Mouse (Mus musculus) forebrain, embryonic 15.5 days (tissue): ENCODE measurements around the gene Bco2. TPM values are rescaled to one million over a fixed set of nuclear protein-coding genes. Genes with fewer than 3 reads are reported as not detected.
A peak's percentile ranks its signal among the peaks of the same experiment; 100 is the strongest.

ENCODE experiments used
- ATAC-seq: fragments of 200-750 bp; cut with Nextera tagmentation; replicated peaks from 2 replicates; pipeline ENCODE4 v1.8.0; 2017; ENCODE audit warnings: mild to moderate bottlenecking, moderate TSS enrichment, moderate library complexity
- H3K27ac ChIP-seq: fragments of 300-500 bp; sonication (generic); replicated peaks from 2 replicates; pipeline ENCODE4 v1.5.1; 2015; ENCODE audit warnings: mild to moderate bottlenecking, inconsistent platforms
- H3K27me3 ChIP-seq: fragments of 300-500 bp; sonication (generic); 2 replicates; pipeline ENCODE4 v1.6.1; 2015; ENCODE audit warnings: inconsistent platforms
- H3K36me3 ChIP-seq: fragments of 300-500 bp; sonication (generic); 2 replicates; pipeline ENCODE4 v1.6.1; 2015; ENCODE audit warnings: mild to moderate bottlenecking, inconsistent platforms
- H3K4me1 ChIP-seq: fragments of 300-500 bp; sonication (generic); 2 replicates; pipeline ENCODE4 v1.6.1; 2015; ENCODE audit warnings: inconsistent platforms
- H3K4me2 ChIP-seq: fragments of 300-500 bp; sonication (generic); replicated peaks from 2 replicates; pipeline ENCODE4 v1.6.1; 2015; ENCODE audit warnings: mild to moderate bottlenecking, inconsistent platforms
- H3K4me3 ChIP-seq: fragments of 300-500 bp; sonication (generic); 2 replicates; pipeline ENCODE4 v1.5.1; 2015; ENCODE audit warnings: mild to moderate bottlenecking, inconsistent platforms
- H3K9ac ChIP-seq: fragments of 300-500 bp; sonication (generic); replicated peaks from 2 replicates; pipeline ENCODE4 v1.6.1; 2015; ENCODE audit warnings: mild to moderate bottlenecking, inconsistent platforms
- H3K9me3 ChIP-seq: fragments of 300-500 bp; sonication (generic); 2 replicates; pipeline ENCODE4 v1.6.1; 2016; ENCODE audit warnings: inconsistent platforms
- WGBS: fragments of 180-500 bp; shearing (Covaris S2); methylation state at CpG from one replicate; pipeline ENCODE4 v1.1.7; 2015; ENCODE audit warnings: mixed read lengths; 5-methylcytosine and 5-hydroxymethylcytosine counted together
- polyA plus RNA-seq: library from polyadenylated mRNA; unstranded; fragments of >200 nt; fragmentation: Nextera tagmentation; extraction: Ambion mirVana; gene quantifications from 2 replicates; pipeline ENCODE4 v1.2.1, GENCODE M21; 2015

Bco2 gene
- polyA plus RNA-seq, 1 experiment from 2014 or later: 0.43 TPM

- Histone ChIP-seq H3K36me3 (no peaks in the 10 kb centered on the region), H3K4me2 (no peak overlapping the region), H3K27ac (no peak overlapping the region), H3K4me3 (no peak overlapping the region), H3K9me3 (no peaks in the 10 kb centered on the region), H3K4me1 (no peaks in the 10 kb centered on the region), H3K27me3 (no peaks in the 10 kb centered on the region), H3K9ac (no peak overlapping the region)
- no peak for ATAC-seq
- 76% methylated on average over 4 of the region's 4 CpGs for whole genome bisulfite sequencing
Observed at GRCm38 (mm10) chr9:50586955-50587354, 32.0 kb upstream of the Bco2 start.

GRCm38 (mm10) chr9:50585145-50585818 is 30.3 kb upstream of the Bco2 start:
- H3K27me3 ChIP-seq: no peaks in the 10 kb centered on the region
- 87% methylated on average over 6 of the region's 6 CpGs for WGBS
- no peaks in the 10 kb centered on the region for H3K36me3 ChIP-seq
- H3K9ac ChIP-seq: no peak overlapping the region
- no peak overlapping the region for H3K4me3 ChIP-seq
- H3K4me1 ChIP-seq: no peaks in the 10 kb centered on the region
- H3K27ac ChIP-seq: no peak overlapping the region
- no peaks in the 10 kb centered on the region for H3K9me3 ChIP-seq
- no peak overlapping the region for H3K4me2 ChIP-seq
- no peak for ATAC-seq

DNA sequence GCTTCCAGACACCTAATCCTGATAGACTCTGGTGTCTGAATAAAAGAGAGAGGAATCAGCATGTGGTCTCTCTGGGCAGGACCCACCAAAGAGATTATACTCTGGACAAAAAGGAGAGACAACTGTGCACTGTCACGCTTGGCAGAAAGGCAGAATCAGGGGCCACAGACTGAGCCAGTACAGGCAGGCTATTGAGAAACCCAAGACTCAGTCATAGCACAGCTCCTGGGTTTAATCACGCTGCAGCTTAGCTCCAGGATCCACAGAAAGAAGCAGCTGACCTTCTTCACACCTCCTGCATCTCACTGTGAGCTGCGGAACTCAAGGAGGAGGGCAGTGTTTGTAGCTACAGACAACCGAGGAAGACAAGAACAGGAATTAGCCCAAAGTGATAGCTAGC is 25.4 kb upstream of the Bco2 start:
- H3K27me3 ChIP-seq: no peaks in the 10 kb centered on the region
- ATAC-seq: no peak
- H3K4me3 ChIP-seq: no peak overlapping the region
- no peaks in the 10 kb centered on the region for H3K9me3 ChIP-seq
- no peak overlapping the region for H3K9ac ChIP-seq
- no peak overlapping the region for H3K27ac ChIP-seq
- H3K4me1 ChIP-seq: no peaks in the 10 kb centered on the region
- no peak overlapping the region for H3K4me2 ChIP-seq
- no peaks in the 10 kb centered on the region for H3K36me3 ChIP-seq
- WGBS: 30% methylated on average over 4 of the region's 4 CpGs

- Histone ChIP-seq H3K9me3 (no peaks in the 10 kb centered on the region), H3K27me3 (no peaks in the 10 kb centered on the region), H3K4me1 (no peaks in the 10 kb centered on the region), H3K4me2 (no peak overlapping the region), H3K4me3 (no peak overlapping the region), H3K27ac (no peak overlapping the region), H3K36me3 (no peaks in the 10 kb centered on the region), H3K9ac (no peak overlapping the region)
- WGBS: 83% methylated on average over 10 of the region's 10 CpGs
- no peak for ATAC-seq
Observed at GRCm38 (mm10) chr9:50569599-50570525, 14.9 kb upstream of the Bco2 start.

GRCm38 (mm10) chr9:50567881-50568280 is 12.9 kb upstream of the Bco2 start:
- Histone ChIP-seq H3K36me3 (no peaks in the 10 kb centered on the region), H3K4me1 (no peaks in the 10 kb centered on the region), H3K4me3 (no peak overlapping the region), H3K9me3 (no peaks in the 10 kb centered on the region), H3K4me2 (no peak overlapping the region), H3K9ac (no peak overlapping the region), H3K27me3 (no peaks in the 10 kb centered on the region), H3K27ac (no peak overlapping the region)
- 91% methylated on average over 2 of the region's 2 CpGs for whole genome bisulfite sequencing
- no peak for ATAC-seq

- 95% methylated on average over 4 of the region's 4 CpGs for WGBS
- Histone ChIP-seq H3K9me3 (no peaks in the 10 kb centered on the region), H3K4me2 (no peak overlapping the region), H3K36me3 (no peaks in the 10 kb centered on the region), H3K9ac (no peak overlapping the region), H3K27ac (no peak overlapping the region), H3K27me3 (no peaks in the 10 kb centered on the region), H3K4me1 (no peaks in the 10 kb centered on the region), H3K4me3 (no peak overlapping the region)
- ATAC-seq: no peak
Observed at GRCm38 (mm10) chr9:50567372-50567771, 12.4 kb upstream of the Bco2 start.

DNA sequence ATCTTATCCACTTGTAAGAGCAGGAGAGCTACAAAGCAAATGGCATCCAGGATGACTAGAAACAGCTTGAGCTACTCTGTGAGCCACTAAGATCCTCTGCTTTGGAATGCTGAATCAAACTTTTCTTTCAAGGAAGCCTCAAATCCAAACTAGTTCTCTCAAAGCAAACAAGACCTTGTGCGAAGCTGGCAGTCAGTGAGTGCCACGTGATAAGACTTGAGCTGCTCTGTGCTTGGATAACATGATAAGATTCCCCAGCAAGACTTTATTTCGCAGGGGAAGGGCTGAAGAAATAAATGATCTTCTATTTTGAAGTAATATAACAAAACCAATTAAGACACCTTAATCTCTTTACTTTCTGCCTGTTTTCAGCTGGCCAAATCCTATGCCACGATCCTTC is 11.0 kb upstream of the Bco2 start:
- H3K27ac ChIP-seq: no peak overlapping the region
- no peak for ATAC-seq
- H3K9me3 ChIP-seq: no peaks in the 10 kb centered on the region
- H3K4me1 ChIP-seq: no peaks in the 10 kb centered on the region
- H3K4me3 ChIP-seq: no peak overlapping the region
- H3K36me3 ChIP-seq: no peaks in the 10 kb centered on the region
- H3K27me3 ChIP-seq: no peaks in the 10 kb centered on the region
- H3K9ac ChIP-seq: no peak overlapping the region
- H3K4me2 ChIP-seq: no peak overlapping the region
- WGBS: 84% methylated on average over 4 of the region's 4 CpGs

DNA sequence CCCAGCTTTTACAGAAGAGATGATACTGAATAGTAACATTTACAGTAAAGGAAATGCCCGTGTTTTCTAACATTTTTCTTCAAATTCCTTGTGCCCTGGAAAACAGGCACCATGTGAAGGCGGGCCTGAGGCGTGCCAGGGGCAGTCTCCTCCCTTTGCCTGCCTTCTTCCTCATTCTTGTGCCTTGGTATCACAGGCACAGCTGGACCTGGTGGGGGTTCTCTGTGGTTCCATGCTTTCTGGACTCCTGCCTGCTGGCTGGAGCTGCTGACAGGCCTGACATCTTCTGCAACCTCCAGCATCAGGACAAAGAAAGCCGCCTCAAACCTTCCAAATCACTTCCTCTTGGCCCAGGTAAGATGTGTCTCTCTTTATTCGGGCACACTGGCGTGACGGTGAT is 10.2 kb upstream of the Bco2 start:
- Histone ChIP-seq H3K4me3 (no peak overlapping the region), H3K4me2 (no peak overlapping the region), H3K9ac (no peak overlapping the region), H3K27me3 (no peaks in the 10 kb centered on the region), H3K4me1 (no peaks in the 10 kb centered on the region), H3K9me3 (no peaks in the 10 kb centered on the region), H3K36me3 (no peaks in the 10 kb centered on the region), H3K27ac (no peak overlapping the region)
- no peak for ATAC-seq
- WGBS: 78% methylated on average over 7 of the region's 7 CpGs

- no peak for ATAC-seq
Observed at GRCm38 (mm10) chr9:50561918-50562360, 7.0 kb upstream of the Bco2 start.

DNA sequence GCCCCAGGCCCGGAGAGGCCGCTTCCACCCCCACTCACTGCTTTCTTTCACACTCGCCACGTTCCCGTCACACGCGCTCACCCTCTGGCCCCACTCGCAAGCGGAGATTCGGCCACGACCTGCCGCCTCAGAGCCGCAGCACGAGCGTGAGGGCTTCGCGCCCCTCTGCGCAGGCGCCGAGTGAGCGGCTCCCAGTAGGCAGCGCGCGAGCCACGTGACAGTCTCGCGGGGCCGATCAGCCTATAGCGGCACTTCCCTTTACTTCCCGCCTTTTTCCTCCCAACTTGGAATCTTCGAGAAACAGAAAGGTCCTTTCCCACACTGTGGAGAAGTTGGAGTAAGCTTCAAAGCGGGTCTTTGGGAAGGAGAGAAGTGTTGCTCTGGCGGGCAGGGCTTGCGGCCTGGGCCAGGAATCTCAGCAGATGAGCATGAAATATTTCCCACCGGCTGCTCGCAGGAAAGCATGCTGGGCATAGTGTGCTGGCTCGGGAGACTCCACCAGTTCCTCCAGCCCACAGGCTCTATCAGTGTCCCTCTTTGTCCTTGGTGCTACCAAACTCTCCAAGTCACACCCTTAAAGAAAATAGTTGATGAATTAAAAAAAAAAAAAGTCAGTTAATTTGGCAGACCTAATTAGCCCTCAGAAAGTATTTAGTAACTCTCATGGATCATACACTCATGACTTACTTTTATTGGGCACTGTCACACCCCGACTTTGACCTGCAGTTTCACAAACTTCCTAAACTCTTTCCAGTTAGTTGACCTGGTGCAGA is 6.3 kb upstream of the Bco2 start, which contains the start of gene Tex12:
Gene Tex12 (minus strand): TSS at position 181 of the 773 bp plus-strand sequence.
- Histone ChIP-seq H3K4me3 (no peak within 1 kb of the TSS), H3K4me1 (no peaks in the 10 kb centered on the region), H3K27ac (no peak within 1 kb of the TSS), H3K9me3 (no peaks in the 10 kb centered on the region), H3K9ac (no peak within 1 kb of the TSS), H3K36me3 (no peaks in the 10 kb centered on the region), H3K4me2 (no peak within 1 kb of the TSS), H3K27me3 (no peaks in the 10 kb centered on the region)
- WGBS: 91% methylated on average over 38 of the region's 38 CpGs
- ATAC-seq: no peak

More at GRCm38 (mm10) chr9:50561918-50562360, 7.0 kb upstream of the Bco2 start:
- Histone ChIP-seq H3K4me3 (no peak overlapping the region), H3K27ac (no peak overlapping the region), H3K27me3 (no peaks in the 10 kb centered on the region), H3K36me3 (no peaks in the 10 kb centered on the region), H3K4me2 (no peak overlapping the region), H3K9ac (no peak overlapping the region), H3K4me1 (no peaks in the 10 kb centered on the region), H3K9me3 (no peaks in the 10 kb centered on the region)
- WGBS: 92% methylated on average over 2 of the region's 2 CpGs

DNA sequence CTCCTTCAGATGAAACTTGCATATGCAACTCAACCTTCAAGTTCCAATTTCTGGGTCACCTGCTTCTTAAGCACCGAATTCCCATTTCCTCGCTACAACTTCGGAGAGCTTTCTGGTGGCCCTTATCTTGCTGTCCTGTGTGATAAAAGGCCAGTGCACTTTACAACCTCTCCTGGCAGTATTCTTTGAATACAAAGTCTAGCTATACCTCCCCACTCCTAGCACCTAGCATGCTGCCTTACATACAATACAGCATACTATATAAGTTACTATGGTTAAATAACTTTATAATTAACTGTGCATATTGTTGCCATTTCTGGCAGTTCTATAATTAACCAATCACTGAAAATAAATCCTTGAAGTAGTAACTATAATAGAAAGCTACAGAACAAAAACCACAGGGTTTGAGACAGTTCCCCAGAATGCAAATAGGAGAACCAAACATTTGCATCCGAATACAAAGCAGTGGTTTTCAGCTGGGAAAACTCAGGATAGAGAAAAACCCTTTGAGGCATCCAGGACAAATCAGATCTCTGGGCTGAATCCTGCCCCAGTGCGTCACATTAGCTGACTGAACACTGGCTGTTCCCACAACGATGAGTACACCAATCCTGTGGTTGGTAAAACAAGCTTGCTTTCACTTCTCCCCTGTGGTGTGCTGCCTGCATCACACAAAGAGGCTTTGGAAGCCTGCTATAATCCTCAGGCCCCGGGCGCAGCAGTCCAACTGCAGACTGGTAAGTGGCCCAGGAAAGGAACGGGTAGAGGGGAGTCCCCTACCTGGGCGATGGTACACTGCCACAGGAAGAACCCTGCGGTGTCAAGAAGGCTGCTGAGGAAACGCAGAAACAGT is 514 bp downstream of the Bco2 start, which contains the start of gene Il18:
Gene Il18 (plus strand): TSS at position 587 of the 853 bp plus-strand sequence.
- 11% methylated on average over 12 of the region's 12 CpGs for WGBS
- Histone ChIP-seq H3K4me3 (peak within 1 kb of the TSS; percentile 29), H3K36me3 (no peaks in the 10 kb centered on the region), H3K9me3 (no peaks in the 10 kb centered on the region), H3K27ac (peak within 1 kb of the TSS; percentile 83), H3K9ac (peak within 1 kb of the TSS; percentile 16; the same call in 1 of the 2 replicates), H3K4me2 (peak within 1 kb of the TSS; percentile 43), H3K4me1 (peaks cover 14% of the 10 kb centered on the region), H3K27me3 (no peaks in the 10 kb centered on the region)
- ATAC-seq: peak; percentile 95
